Mouse (Mus musculus) midbrain, embryonic 14.5 days (tissue): Measurements from ENCODE around the gene Serpinh1. TPM values are rescaled to one million over a fixed set of nuclear protein-coding genes. Genes with fewer than 3 reads are reported as not detected.

Experiments used
- ATAC-seq: fragments of 200-750 bp; cut with Nextera tagmentation; 2 replicates; pipeline ENCODE4 v1.8.0; 2017; ENCODE audit warnings: moderate number of reproducible peaks, moderate library complexity; ENCODE audit not compliant: low FRiP score, low TSS enrichment
- DNase-seq: peaks from one replicate; pipeline ENCODE4 v3.0.0-alpha.2; 2015
- H3K27ac ChIP-seq: fragments of 300-500 bp; sonication (generic); replicated peaks from 2 replicates; pipeline ENCODE4 v1.5.1; 2014; ENCODE audit warnings: mild to moderate bottlenecking, low read depth, low read length, moderate library complexity
- H3K27me3 ChIP-seq: fragments of 300-500 bp; sonication (generic); 2 replicates; pipeline ENCODE4 v1.6.1; 2014; ENCODE audit warnings: low read length, control low read depth, mixed read lengths; ENCODE audit not compliant: control insufficient read depth, insufficient read depth
- H3K36me3 ChIP-seq: fragments of 300-500 bp; sonication (generic); 2 replicates; pipeline ENCODE4 v1.6.1; 2014; ENCODE audit warnings: low read length, control low read depth; ENCODE audit not compliant: control insufficient read depth, insufficient read depth
- H3K4me1 ChIP-seq: fragments of 300-500 bp; sonication (generic); 2 replicates; pipeline ENCODE4 v1.6.1; 2014; ENCODE audit warnings: mild to moderate bottlenecking, antibody characterized with exemption, low read length, control low read depth; ENCODE audit not compliant: control insufficient read depth, insufficient read depth
- H3K4me2 ChIP-seq: fragments of 300-500 bp; sonication (generic); 2 replicates; pipeline ENCODE4 v1.6.1; 2014; ENCODE audit warnings: mild to moderate bottlenecking, low read length, moderate library complexity
- H3K4me3 ChIP-seq: fragments of 300-500 bp; sonication (generic); replicated peaks from 2 replicates; pipeline ENCODE4 v1.5.1; 2014; ENCODE audit warnings: low read depth, low read length
- H3K9ac ChIP-seq: fragments of 300-500 bp; sonication (generic); replicated peaks from 2 replicates; pipeline ENCODE4 v1.6.1; 2014; ENCODE audit warnings: mild to moderate bottlenecking, low read length, moderate library complexity
- H3K9me3 ChIP-seq: fragments of 300-500 bp; sonication (generic); 2 replicates; pipeline ENCODE4 v1.6.1; 2016; ENCODE audit warnings: low read length, control low read depth, mixed read lengths; ENCODE audit not compliant: control insufficient read depth
- WGBS: fragments of 180-500 bp; shearing (Covaris S2); extraction: QIAGEN DNeasy Blood & Tissue Kit; methylation state at CpG from one replicate; pipeline ENCODE4 v1.1.7; 2014; 5-methylcytosine and 5-hydroxymethylcytosine counted together
- polyA plus RNA-seq: library from polyadenylated mRNA; unstranded; fragments of >200 nt; fragmentation: Nextera tagmentation; extraction: Ambion mirVana; gene quantifications from 2 replicates; pipeline ENCODE4 v1.2.1, GENCODE M21; 2014

Gene Serpinh1
- polyA plus RNA-seq, 1 experiment from 2014 or later = 89.0 TPM

- H3K9me3 ChIP-seq = no peaks in the 10 kb centered on the region
- peak; percentile 95 for ATAC-seq
These were observed 7.2 kb upstream of the Serpinh1 start for GRCm38 (mm10) chr7:99360021-99360802.

DNA sequence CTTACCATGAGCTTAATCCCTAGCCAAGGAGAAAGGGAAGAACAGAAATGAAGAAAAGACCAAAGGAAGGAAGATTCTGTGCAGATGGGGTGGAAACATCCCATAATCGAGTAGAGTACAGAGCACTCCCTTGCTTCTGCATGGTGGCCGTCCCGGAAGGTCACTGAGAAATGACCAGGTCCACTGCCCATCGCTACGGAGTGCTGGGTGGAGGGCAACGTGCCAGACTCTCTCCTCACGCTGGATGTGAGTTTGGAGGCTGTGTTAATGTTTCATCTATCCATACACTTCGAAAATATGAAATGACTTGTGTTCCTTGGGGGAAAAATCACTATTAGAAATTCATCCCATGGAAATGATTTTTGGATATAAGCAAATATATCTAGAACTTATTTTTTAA is 5.3 kb upstream of the Serpinh1 start:
- H3K9me3 ChIP-seq = no peaks in the 10 kb centered on the region
- H3K4me2 ChIP-seq = no peak overlapping the region
- H3K27ac ChIP-seq = no peak overlapping the region
- ATAC-seq = no peak
- H3K4me1 ChIP-seq = peaks cover 44% of the 10 kb centered on the region
- H3K4me3 ChIP-seq = no peak overlapping the region
- no peak for DNase-seq
- H3K9ac ChIP-seq = no peak overlapping the region
- 92% methylated on average over 8 of the region's 8 CpGs for WGBS
- no peaks in the 10 kb centered on the region for H3K36me3 ChIP-seq
- no peaks in the 10 kb centered on the region for H3K27me3 ChIP-seq

More at GRCm38 (mm10) chr7:99360021-99360802, 7.2 kb upstream of the Serpinh1 start:
- Histone ChIP-seq H3K9ac (peak overlapping the region; percentile 48), H3K4me2 (peak overlapping the region; percentile 32), H3K4me1 (peaks cover 46% of the 10 kb centered on the region), H3K27me3 (no peaks in the 10 kb centered on the region), H3K36me3 (no peaks in the 10 kb centered on the region), H3K27ac (peak overlapping the region; percentile 96), H3K4me3 (no peak overlapping the region)
- peak; percentile 91 for DNase-seq
- 7% methylated on average over 10 of the region's 10 CpGs for WGBS

DNA sequence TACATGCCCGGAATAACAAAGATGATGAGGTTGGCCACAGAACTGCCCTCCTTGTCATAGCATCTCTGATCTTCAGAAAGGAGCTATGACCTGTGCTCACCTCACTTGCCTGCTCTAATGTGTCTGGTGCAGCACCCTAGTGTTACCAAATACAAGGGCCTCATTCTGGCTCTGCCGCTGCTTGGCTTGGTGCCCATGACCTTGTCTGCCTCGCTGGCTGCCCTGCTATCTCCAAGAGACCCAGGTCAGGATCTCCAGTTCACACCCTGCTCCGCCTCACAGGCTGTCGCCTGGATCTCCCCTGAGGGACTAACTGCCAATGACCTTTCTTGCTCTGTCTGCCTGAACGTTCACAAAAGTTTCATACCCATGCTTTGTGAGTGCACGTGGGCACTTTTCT is 4.2 kb upstream of the Serpinh1 start:
- no peak for DNase-seq
- Histone ChIP-seq H3K27me3 (no peaks in the 10 kb centered on the region), H3K36me3 (no peaks in the 10 kb centered on the region), H3K4me3 (no peak overlapping the region), H3K9me3 (no peaks in the 10 kb centered on the region), H3K4me2 (no peak overlapping the region), H3K27ac (no peak overlapping the region), H3K4me1 (peaks cover 56% of the 10 kb centered on the region), H3K9ac (no peak overlapping the region)
- 61% methylated on average over 7 of the region's 7 CpGs for WGBS
- ATAC-seq = no peak

- peak; percentile 30 for DNase-seq
- no peak for ATAC-seq
- peak overlapping the region; percentile 14; the same call in 1 of the 2 replicates for H3K4me2 ChIP-seq
- H3K9ac ChIP-seq = peak overlapping the region; percentile 31; the same call in 1 of the 2 replicates
- H3K4me3 ChIP-seq = no peak overlapping the region
- no peaks in the 10 kb centered on the region for H3K36me3 ChIP-seq
- H3K27me3 ChIP-seq = no peaks in the 10 kb centered on the region
- H3K4me1 ChIP-seq = peaks cover 64% of the 10 kb centered on the region
- peak overlapping the region; percentile 76 for H3K27ac ChIP-seq
- WGBS = 26% methylated on average over 9 of the region's 9 CpGs
- H3K9me3 ChIP-seq = no peaks in the 10 kb centered on the region
These were observed 3.3 kb upstream of the Serpinh1 start for GRCm38 (mm10) chr7:99356244-99356930.

DNA sequence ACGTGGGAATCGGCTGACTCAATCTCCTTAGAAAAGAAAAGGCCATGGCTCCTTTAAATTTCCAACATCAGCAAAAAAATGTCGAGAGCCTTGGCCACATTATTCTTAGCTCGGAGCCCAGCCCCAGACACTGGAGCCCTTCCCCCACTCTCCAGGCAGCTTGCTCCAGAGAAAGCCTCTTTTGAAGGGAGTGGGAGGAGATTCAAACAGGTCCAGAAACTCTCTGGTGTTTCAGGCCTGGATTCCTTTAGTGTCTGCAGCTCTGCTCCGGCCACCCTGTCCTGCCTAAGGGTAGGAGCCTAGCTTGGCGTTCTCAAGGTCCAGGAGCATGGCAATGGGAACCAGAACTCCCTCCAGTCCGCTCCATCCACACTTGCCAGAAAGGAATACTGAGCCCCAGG is 2.7 kb upstream of the Serpinh1 start:
- H3K4me1 ChIP-seq = peaks cover 65% of the 10 kb centered on the region
- H3K4me2 ChIP-seq = peak overlapping the region; percentile 14
- ATAC-seq (no peak), DNase-seq (peak; percentile 87)
- no peak overlapping the region for H3K4me3 ChIP-seq
- no peaks in the 10 kb centered on the region for H3K9me3 ChIP-seq
- no peaks in the 10 kb centered on the region for H3K36me3 ChIP-seq
- H3K9ac ChIP-seq = peak overlapping the region; percentile 31; the same call in 1 of the 2 replicates
- peak overlapping the region; percentile 76 for H3K27ac ChIP-seq
- H3K27me3 ChIP-seq = no peaks in the 10 kb centered on the region
- WGBS = 4% methylated on average over 7 of the region's 7 CpGs

DNA sequence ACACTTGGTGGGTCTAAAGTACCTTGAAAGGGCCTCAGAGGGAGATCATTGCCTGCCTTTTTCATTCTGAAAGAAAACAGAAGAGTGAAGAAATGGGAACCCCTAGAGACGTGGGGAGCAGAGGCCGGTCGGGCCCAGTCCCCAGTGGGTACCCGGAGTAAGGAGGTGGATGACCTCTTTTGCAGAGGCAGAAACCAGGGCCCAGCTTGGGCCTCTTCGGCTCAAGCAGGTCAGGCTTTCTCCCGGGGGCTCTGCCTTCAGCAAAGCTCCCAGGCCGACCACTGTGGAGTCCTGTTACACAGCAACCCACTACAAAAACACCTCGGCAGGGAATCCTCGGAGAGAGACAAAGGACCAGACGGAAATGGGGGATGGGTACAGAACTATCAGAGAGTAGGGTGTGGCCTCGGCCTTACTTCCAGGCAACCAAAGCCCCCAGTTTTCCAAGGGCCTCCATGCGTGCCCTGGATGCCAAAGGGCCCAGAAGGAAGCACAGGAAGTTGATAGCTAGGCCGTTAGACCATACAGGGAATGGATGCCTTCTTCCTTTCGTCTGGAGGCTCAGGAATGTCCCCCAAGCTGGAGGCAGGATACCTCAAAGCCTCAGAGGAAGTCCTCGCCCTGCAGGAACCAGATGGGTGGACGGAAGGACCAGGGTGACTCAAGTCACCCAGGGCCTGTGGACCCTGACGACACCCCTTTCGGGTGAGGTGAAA is 1.1 kb downstream of the Serpinh1 start:
- peak overlapping the region; percentile 34 for H3K9ac ChIP-seq
- H3K27ac ChIP-seq = peak overlapping the region; percentile 76
- H3K4me2 ChIP-seq = peak overlapping the region; percentile 64
- ATAC-seq (peak; percentile 43; the same call in 1 of the 2 replicates), DNase-seq (peak; percentile 75)
- H3K9me3 ChIP-seq = no peaks in the 10 kb centered on the region
- H3K4me1 ChIP-seq = peaks cover 52% of the 10 kb centered on the region
- WGBS = 4% methylated on average over 18 of the region's 18 CpGs
- H3K36me3 ChIP-seq = peaks cover 7% of the 10 kb centered on the region
- no peaks in the 10 kb centered on the region for H3K27me3 ChIP-seq
- peak overlapping the region; percentile 37 for H3K4me3 ChIP-seq

DNA sequence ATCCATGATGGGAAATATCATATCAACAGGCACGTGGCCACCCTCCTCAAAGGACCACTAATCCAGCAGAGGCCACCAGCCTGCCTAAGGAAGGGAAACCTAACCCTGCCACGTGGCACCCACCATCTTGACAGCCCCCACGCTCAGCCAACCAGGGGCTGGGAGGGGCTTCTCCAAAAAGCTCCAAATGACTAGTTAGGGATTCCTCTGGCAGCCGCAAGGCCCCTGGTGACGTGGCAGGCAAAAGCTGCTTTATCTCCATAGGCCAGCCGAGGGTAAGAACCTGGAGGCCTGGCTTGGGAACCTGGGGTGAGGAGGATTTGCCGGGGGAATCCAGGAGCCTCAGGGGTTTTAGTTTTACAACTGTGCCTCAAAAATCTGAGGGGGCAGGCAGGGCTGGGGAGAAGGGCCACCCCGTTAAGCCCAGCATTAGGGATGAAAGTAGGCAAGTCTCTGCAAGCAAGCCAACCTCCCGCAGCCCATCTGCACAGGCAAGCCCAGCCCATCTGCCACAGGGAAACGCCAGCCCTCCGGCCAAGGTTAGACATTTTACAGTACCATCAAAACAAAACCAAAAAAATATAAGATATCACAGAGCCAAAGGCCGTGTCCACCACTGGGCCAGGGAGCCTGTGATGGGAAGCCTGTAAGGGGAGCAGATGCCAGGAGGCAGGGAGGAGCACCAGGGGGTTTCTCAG is 1.8 kb downstream of the Serpinh1 start:
- peak overlapping the region; percentile 34 for H3K9ac ChIP-seq
- H3K36me3 ChIP-seq = peaks cover 14% of the 10 kb centered on the region
- DNase-seq (peak; percentile 45), ATAC-seq (no peak)
- no peaks in the 10 kb centered on the region for H3K27me3 ChIP-seq
- peak overlapping the region; percentile 37 for H3K4me3 ChIP-seq
- H3K4me2 ChIP-seq = peak overlapping the region; percentile 64
- H3K27ac ChIP-seq = peak overlapping the region; percentile 76
- no peaks in the 10 kb centered on the region for H3K9me3 ChIP-seq
- 6% methylated on average over 12 of the region's 12 CpGs for WGBS
- H3K4me1 ChIP-seq = peaks cover 45% of the 10 kb centered on the region
